Mouse (Mus musculus) hindbrain, embryonic 11.5 days (tissue): Measurements from ENCODE around the gene Nkx1-1. TPM values are rescaled to one million over a fixed set of nuclear protein-coding genes. Genes with fewer than 3 reads are reported as not detected.
A peak's percentile ranks its signal among the peaks of the same experiment; 100 is the strongest.

Experiments
- ATAC-seq: fragments of 200-750 bp; cut with Nextera tagmentation; 2 replicates; pipeline ENCODE4 v1.8.0; 2017; ENCODE audit warnings: mild to moderate bottlenecking, moderate TSS enrichment, moderate library complexity; ENCODE audit not compliant: low FRiP score
- DNase-seq: peaks from one replicate; pipeline ENCODE4 v3.0.0-alpha.2; 2015; ENCODE audit warnings: low spot score
- H3K27ac ChIP-seq: fragments of 300-500 bp; sonication (generic); 2 replicates; pipeline ENCODE4 v1.5.1; 2014; ENCODE audit warnings: mild to moderate bottlenecking, low read depth, low read length
- H3K27me3 ChIP-seq: fragments of 300-500 bp; sonication (generic); 2 replicates; pipeline ENCODE4 v1.6.1; 2014; ENCODE audit warnings: mild to moderate bottlenecking, low read length, moderate library complexity, mixed read lengths; ENCODE audit not compliant: control insufficient read depth, insufficient read depth
- H3K36me3 ChIP-seq: fragments of 300-500 bp; sonication (generic); 2 replicates; pipeline ENCODE4 v1.6.1; 2014; ENCODE audit warnings: mild to moderate bottlenecking, low read length, moderate library complexity, mixed read lengths; ENCODE audit not compliant: control insufficient read depth, insufficient read depth
- H3K4me1 ChIP-seq: fragments of 300-500 bp; sonication (generic); replicated peaks from 2 replicates; pipeline ENCODE4 v1.6.1; 2014; ENCODE audit warnings: low read length, mixed read lengths; ENCODE audit not compliant: control insufficient read depth, insufficient read depth
- H3K4me2 ChIP-seq: fragments of 300-500 bp; sonication (generic); replicated peaks from 2 replicates; pipeline ENCODE4 v1.6.1; 2014; ENCODE audit warnings: mild to moderate bottlenecking, low read depth, low read length
- H3K4me3 ChIP-seq: fragments of 300-500 bp; sonication (generic); 2 replicates; pipeline ENCODE4 v1.5.1; 2014; ENCODE audit warnings: low read depth, low read length
- H3K9ac ChIP-seq: fragments of 300-500 bp; sonication (generic); 2 replicates; pipeline ENCODE4 v1.6.1; 2014; ENCODE audit warnings: low read depth, low read length
- H3K9me3 ChIP-seq: fragments of 300-500 bp; sonication (generic); 2 replicates; pipeline ENCODE4 v1.6.1; 2016; ENCODE audit warnings: low read length; ENCODE audit not compliant: control insufficient read depth
- WGBS: fragments of 180-500 bp; shearing (Covaris S2); extraction: QIAGEN DNeasy Blood & Tissue Kit; methylation state at CpG from one replicate; pipeline ENCODE4 v1.1.7; 2014; 5-methylcytosine and 5-hydroxymethylcytosine counted together
- polyA plus RNA-seq: library from polyadenylated mRNA; unstranded; fragments of >200 nt; fragmentation: Nextera tagmentation; extraction: Ambion mirVana; gene quantifications from 2 replicates; pipeline ENCODE4 v1.2.1, GENCODE M21; 2014

Nkx1-1 gene
- polyA plus RNA-seq, 1 experiment from 2014 or later: 0.60 TPM

DNA sequence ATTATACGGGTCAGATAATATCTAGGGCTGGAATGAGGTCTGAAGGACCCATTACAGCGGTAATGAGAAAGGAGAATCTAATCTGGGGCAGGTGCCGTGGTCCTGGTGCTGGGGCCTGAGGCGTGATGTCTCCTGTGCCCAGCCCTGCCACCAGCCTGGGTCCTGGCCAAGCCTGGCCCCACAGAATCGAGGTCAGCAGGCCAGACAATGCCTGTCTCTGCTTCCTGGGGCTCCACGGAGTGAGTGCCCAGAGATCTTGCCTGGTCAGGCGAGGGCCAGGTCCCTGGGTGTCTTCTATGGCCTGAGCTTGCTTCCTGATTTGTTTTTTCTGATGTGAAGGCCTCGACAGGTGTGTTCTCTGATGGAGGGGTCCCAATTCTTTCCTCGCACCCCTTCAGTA, 10.0 kb upstream of the Nkx1-1 start:
- 50% methylated on average over 9 of the region's 9 CpGs for WGBS
- Histone ChIP-seq H3K36me3 (no peaks in the 10 kb centered on the region), H3K27ac (no peak overlapping the region), H3K9ac (no peak overlapping the region), H3K27me3 (peaks cover 33% of the 10 kb centered on the region), H3K9me3 (no peaks in the 10 kb centered on the region), H3K4me3 (no peak overlapping the region), H3K4me1 (peaks cover 9% of the 10 kb centered on the region; the same call in 1 of the 2 replicates), H3K4me2 (no peak overlapping the region)
- DNase-seq: no peak
- no peak for ATAC-seq

DNA sequence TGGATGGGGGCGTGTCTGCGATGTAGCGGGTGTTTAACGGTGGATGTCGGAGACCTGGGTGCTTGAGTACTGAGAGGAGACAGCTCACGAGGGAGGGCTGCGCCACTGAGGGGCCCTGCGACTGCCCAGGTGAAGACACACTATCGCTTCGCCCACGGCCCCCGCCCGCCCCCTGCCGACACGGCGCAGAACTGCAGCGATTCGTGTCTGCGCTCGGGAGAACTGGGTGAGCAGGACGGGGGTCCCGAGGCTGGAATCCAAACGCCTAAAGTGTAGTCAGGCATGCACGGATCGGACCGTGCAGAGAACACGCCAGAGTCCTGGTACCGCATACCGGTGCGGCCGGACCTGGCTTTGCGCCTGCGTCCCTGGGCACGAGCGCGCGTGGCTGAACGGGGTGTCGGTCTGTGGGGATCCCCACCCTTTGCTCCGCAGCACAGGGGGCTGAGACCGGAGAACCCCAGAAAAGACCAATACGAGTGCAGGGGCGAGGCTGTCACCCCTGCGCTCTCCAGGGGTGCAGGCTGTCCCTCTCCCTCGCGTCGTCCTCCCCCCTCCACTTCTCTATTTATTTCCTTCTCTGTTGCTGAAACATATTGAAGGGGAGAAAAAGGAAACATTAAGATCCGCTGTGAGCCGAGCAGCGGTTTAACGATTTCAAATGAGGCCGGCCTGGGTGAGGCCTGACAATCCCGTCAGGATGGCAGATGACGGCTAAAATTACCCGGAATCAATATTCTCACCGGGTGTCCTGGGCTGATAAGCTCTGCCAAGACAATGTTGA, 9.3 kb upstream of the Nkx1-1 start:
- Histone ChIP-seq H3K9me3 (no peaks in the 10 kb centered on the region), H3K4me2 (peak overlapping the region; percentile 47), H3K4me1 (peaks cover 9% of the 10 kb centered on the region; the same call in 1 of the 2 replicates), H3K4me3 (peak overlapping the region; percentile 21), H3K9ac (no peak overlapping the region; the same call in 1 of the 2 replicates), H3K27me3 (peaks cover 35% of the 10 kb centered on the region), H3K27ac (no peak overlapping the region), H3K36me3 (no peaks in the 10 kb centered on the region)
- WGBS: 6% methylated on average over 55 of the region's 56 CpGs
- peak; percentile 83 for DNase-seq
- ATAC-seq: peak; percentile 40; the same call in 1 of the 2 replicates

DNA sequence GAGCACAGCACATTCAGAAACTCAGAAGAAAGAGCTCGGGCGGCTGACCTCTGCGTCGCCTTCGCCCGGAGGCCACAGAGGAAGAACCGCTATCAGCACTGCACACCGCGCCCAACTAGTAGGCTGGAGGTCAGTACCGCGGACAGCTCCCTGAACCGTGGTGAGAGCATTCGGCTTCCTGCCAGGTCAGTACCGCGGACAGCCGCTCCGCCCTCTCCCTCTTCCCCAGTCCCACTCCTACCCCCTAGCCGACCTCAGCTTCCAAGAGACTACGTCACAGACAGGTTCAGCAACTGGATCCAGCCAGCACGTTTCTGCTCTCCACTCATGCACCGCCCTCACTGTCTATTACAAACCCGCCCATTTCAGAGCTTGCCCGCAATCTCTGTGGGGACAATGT, 4.4 kb upstream of the Nkx1-1 start:
- H3K9me3 ChIP-seq: no peaks in the 10 kb centered on the region
- WGBS: 2% methylated on average over 23 of the region's 23 CpGs
- peak; percentile 58; the same call in 1 of the 2 replicates for ATAC-seq
- H3K4me2 ChIP-seq: no peak overlapping the region
- peaks cover 74% of the 10 kb centered on the region for H3K27me3 ChIP-seq
- DNase-seq: peak; percentile 87
- no peak overlapping the region for H3K27ac ChIP-seq
- peaks cover 21% of the 10 kb centered on the region for H3K4me1 ChIP-seq
- no peaks in the 10 kb centered on the region for H3K36me3 ChIP-seq
- no peak overlapping the region for H3K4me3 ChIP-seq
- H3K9ac ChIP-seq: no peak overlapping the region

DNA sequence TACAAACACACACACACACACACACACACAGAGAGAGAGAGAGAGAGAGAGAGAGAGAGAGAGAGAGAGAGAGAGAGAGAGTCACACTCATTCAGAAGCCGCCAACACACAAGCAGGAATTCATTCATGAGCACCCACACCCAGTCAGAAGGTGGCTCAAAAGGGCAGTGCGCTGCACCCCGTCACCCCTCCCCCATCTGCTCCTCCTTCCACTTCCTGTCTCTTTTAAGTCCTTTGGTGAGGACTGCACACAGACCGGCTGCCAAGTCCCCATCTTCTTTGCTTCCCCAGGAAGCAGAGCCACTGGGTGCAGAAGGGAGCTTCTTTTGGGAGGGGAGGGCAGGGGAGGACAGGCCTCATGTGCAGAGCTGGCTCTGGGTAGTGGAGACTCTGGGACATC, 2.2 kb upstream of the Nkx1-1 start:
- ATAC-seq: no peak
- Histone ChIP-seq H3K4me2 (no peak overlapping the region), H3K27ac (no peak overlapping the region), H3K4me1 (peaks cover 23% of the 10 kb centered on the region), H3K4me3 (no peak overlapping the region), H3K36me3 (no peaks in the 10 kb centered on the region), H3K27me3 (peaks cover 85% of the 10 kb centered on the region), H3K9ac (no peak overlapping the region), H3K9me3 (no peaks in the 10 kb centered on the region)
- DNase-seq: no peak
- 0% methylated on average over 4 of the region's 4 CpGs for WGBS

DNA sequence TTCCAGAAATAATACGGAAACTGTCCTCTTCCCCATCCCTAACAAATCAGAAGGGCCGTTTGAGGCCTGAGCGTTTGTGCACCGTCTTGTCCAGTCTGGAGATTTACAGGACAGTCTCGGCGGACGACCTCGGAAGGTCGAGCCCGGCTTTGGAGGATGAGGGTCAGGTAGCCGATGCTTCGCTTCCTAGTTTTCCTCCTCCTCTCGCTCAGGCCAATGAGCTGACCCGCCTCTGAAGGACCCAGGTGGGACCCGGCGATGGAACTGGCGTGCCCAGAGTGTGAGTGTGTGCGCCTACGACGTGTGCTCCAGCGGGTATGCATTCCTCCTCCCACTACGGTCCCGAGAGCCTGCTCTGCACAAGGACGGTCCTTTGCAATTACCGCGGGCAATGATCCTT, 1.4 kb upstream of the Nkx1-1 start:
- ATAC-seq (no peak), DNase-seq (peak; percentile 47)
- peaks cover 93% of the 10 kb centered on the region for H3K27me3 ChIP-seq
- no peaks in the 10 kb centered on the region for H3K36me3 ChIP-seq
- no peak overlapping the region for H3K9ac ChIP-seq
- H3K4me1 ChIP-seq: peaks cover 28% of the 10 kb centered on the region
- no peak overlapping the region; the same call in 1 of the 2 replicates for H3K4me3 ChIP-seq
- WGBS: 2% methylated on average over 26 of the region's 26 CpGs
- H3K9me3 ChIP-seq: no peaks in the 10 kb centered on the region
- H3K27ac ChIP-seq: no peak overlapping the region
- 0 out of 2 replicates have a peak overlapping the region, but pooled peaks have one; percentile 19 for H3K4me2 ChIP-seq

DNA sequence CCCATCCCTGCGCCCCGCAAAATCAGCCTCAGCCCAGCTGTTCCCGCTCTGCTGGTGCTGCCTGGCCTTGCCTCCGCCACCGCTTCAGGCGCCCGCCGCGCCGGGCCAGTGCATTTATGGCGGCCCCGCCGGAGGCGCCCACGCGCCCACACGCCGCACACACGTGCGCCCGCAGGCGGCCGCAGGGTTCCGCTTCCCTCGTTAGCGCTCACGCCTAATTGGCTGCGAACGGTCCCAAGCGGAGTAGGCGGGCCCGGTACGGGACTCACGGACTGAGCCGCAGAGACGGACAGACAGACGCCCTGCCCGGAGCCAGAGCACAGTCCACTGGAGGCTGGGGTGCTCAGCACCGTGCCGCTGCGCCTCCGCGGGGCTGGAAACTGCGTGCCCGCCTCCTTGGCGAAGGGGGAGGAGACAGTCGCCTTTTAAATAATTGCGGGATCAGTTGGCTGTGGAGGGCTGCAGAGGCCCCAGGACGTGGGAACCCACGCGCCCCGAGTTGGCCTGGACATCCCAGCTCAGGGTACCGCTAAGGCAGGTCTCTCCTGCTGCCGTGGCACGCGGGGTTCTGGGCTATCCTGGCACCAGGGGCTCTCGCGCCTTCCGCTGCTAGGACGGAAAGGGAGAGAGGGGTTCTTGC, 485 bp upstream of the Nkx1-1 start:
- Histone ChIP-seq H3K27me3 (peaks cover 96% of the 10 kb centered on the region), H3K4me2 (peak overlapping the region; percentile 32), H3K9ac (no peak overlapping the region), H3K36me3 (no peaks in the 10 kb centered on the region), H3K27ac (no peak overlapping the region), H3K4me1 (peaks cover 28% of the 10 kb centered on the region), H3K4me3 (peak overlapping the region; percentile 32), H3K9me3 (no peaks in the 10 kb centered on the region)
- WGBS: under 1% methylated on average over 60 of the region's 60 CpGs
- ATAC-seq (no peak), DNase-seq (peak; percentile 56)

DNA sequence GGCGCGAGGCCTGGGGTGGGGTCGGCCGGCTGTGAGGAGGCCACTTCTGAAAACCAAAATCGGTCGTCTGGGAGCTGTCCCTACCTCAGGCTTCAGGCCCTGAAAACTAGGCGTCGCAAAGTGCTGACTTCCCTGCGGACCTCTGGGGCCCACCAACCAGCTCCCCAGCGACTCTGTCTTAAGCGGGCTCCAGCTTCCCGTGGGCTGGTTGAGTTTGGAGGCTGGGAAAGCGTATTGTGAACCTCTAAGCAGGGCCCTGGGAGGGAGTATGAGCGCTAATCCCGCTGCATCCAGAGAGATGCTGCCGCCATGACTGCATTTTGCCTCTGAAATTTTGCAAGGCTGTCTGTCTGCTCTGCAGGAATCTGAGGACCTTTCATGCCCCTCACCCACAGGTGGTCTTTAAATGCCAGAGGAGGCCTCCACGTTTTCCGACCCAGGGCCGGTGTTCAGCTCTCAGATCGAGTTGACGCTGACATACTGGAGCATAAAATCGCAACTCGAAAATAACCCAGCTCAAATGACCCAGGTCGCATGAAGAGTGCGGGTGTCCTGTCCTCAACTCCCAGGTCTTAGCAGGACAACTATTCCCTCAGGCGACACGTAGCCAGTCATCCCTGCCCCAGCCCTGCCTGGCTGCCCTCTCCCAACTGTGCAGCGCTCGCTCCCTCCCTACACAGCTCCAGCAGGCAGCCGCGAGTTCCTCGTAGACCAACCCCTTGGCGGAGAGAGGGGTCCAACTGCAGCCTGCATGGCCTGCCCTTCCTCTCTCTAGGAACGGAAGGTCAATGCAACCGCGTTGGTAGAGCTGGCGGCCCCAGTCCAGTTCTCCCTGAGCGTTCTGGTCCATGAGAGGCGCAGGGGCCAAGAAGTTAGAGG, 1.5 kb downstream of the Nkx1-1 start:
- H3K9ac ChIP-seq: 0 out of 2 replicates have a peak overlapping the region, but pooled peaks have one; percentile 7
- no peak overlapping the region for H3K27ac ChIP-seq
- peaks cover 94% of the 10 kb centered on the region for H3K27me3 ChIP-seq
- peaks cover 28% of the 10 kb centered on the region for H3K4me1 ChIP-seq
- no peaks in the 10 kb centered on the region for H3K36me3 ChIP-seq
- H3K4me2 ChIP-seq: peak overlapping the region; percentile 17; the same call in 1 of the 2 replicates
- H3K9me3 ChIP-seq: no peaks in the 10 kb centered on the region
- peak overlapping the region; percentile 30 for H3K4me3 ChIP-seq
- ATAC-seq: no peak
- under 1% methylated on average over 39 of the region's 39 CpGs for WGBS
- peak; percentile 53 for DNase-seq
